Mouse (Mus musculus): ENCODE measurements around the gene Gng8. TPM values are rescaled to one million over a fixed set of nuclear protein-coding genes. Genes with fewer than 3 reads are reported as not detected.

The Gng8 gene
- polyA plus RNA-seq, 1 experiment from 2014 or later: 3.3 TPM

- Histone ChIP-seq H3K36me3 (ENCODE audit: control insufficient read depth, insufficient read depth, low read length) (peaks cover 48% of the 10 kb centered on the region), H3K4me3 (ENCODE audit: low read depth, low read length) (no peak overlapping the region; the same call in 1 of the 2 replicates), H3K4me1 (replicated peaks; ENCODE audit: control insufficient read depth, insufficient read depth, low read length) (peaks cover 38% of the 10 kb centered on the region), H3K27ac (ENCODE audit: low read depth, low read length) (peak overlapping the region; percentile 22; the same call in 1 of the 2 replicates), H3K9ac (ENCODE audit: low read depth, low read length) (no peak overlapping the region), H3K9me3 (ENCODE audit: control insufficient read depth, low read length) (no peaks in the 10 kb centered on the region), H3K4me2 (0 out of 2 replicates have a peak overlapping the region, but pooled peaks have one; percentile 8), H3K27me3 (replicated peaks; ENCODE audit: control insufficient read depth, insufficient read depth, low read length) (no peaks in the 10 kb centered on the region)
- ATAC-seq (replicated peaks; ENCODE audit: low FRiP score) (no peak), DNase-seq (ENCODE audit: low spot score) (no peak)
- WGBS: 70% methylated on average over 13 of the region's 13 CpGs
These were observed 28.0 kb downstream of the Gng8 start for GRCm38 (mm10) chr7:16919395-16920149.

- H3K4me2 ChIP-seq: 0 out of 2 replicates have a peak overlapping the region, but pooled peaks have one; percentile 8
- no peak for ATAC-seq (replicated peaks; ENCODE audit: low FRiP score)
These were observed 28.6 kb downstream of the Gng8 start for GRCm38 (mm10) chr7:16920150-16920579.

GRCm38 (mm10) chr7:16920818-16921791 is 29.5 kb downstream of the Gng8 start:
- no peaks in the 10 kb centered on the region for H3K9me3 ChIP-seq (ENCODE audit: control insufficient read depth, low read length)
- no peaks in the 10 kb centered on the region for H3K27me3 ChIP-seq (replicated peaks; ENCODE audit: control insufficient read depth, insufficient read depth, low read length)
- peak overlapping the region; percentile 45; the same call in 1 of the 2 replicates for H3K27ac ChIP-seq (ENCODE audit: low read depth, low read length)
- H3K36me3 ChIP-seq (ENCODE audit: control insufficient read depth, insufficient read depth, low read length): peaks cover 40% of the 10 kb centered on the region
- 66% methylated on average over 21 of the region's 21 CpGs for WGBS
- no peak for ATAC-seq (replicated peaks; ENCODE audit: low FRiP score)
- H3K4me2 ChIP-seq: peak overlapping the region; percentile 98
- DNase-seq (ENCODE audit: low spot score): no peak
- peak overlapping the region; percentile 96 for H3K4me3 ChIP-seq (ENCODE audit: low read depth, low read length)
- peak overlapping the region; percentile 95 for H3K9ac ChIP-seq (ENCODE audit: low read depth, low read length)
- H3K4me1 ChIP-seq (replicated peaks; ENCODE audit: control insufficient read depth, insufficient read depth, low read length): peaks cover 38% of the 10 kb centered on the region

More at GRCm38 (mm10) chr7:16920150-16920579, 28.6 kb downstream of the Gng8 start:
- H3K4me3 ChIP-seq (ENCODE audit: low read depth, low read length): no peak overlapping the region; the same call in 1 of the 2 replicates
- H3K4me1 ChIP-seq (replicated peaks; ENCODE audit: control insufficient read depth, insufficient read depth, low read length): peaks cover 38% of the 10 kb centered on the region
- H3K9ac ChIP-seq (ENCODE audit: low read depth, low read length): no peak overlapping the region
- H3K27me3 ChIP-seq (replicated peaks; ENCODE audit: control insufficient read depth, insufficient read depth, low read length): no peaks in the 10 kb centered on the region
- no peaks in the 10 kb centered on the region for H3K9me3 ChIP-seq (ENCODE audit: control insufficient read depth, low read length)
- H3K27ac ChIP-seq (ENCODE audit: low read depth, low read length): 0 out of 2 replicates have a peak overlapping the region, but pooled peaks have one; percentile 22
- H3K36me3 ChIP-seq (ENCODE audit: control insufficient read depth, insufficient read depth, low read length): peaks cover 42% of the 10 kb centered on the region
- no peak for DNase-seq (ENCODE audit: low spot score)
- WGBS: 86% methylated on average over 7 of the region's 7 CpGs

DNA sequence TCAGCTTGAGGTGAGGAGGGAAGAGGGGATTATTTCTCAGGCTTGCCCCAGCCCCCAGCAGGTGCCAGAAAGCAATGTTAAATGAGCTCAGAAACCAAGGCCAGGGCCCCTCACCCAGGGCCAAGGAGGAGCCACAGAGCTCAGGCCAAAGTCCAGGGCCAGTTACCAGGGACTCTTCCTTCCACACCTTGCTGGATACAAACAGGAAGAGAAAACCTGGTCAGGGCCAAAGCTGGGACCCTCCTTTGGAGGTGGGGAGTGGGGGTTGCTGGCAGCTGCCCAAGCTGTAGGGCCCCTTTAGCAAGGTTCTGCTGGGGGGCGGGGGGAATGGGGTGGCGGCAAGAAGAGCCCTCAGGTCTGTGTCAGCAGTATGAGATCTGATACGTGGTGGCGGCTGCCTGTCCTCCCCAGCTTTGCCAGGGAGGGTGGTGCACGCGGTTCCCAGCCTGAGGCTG is 30.3 kb downstream of the Gng8 start:
- no peak for ATAC-seq (replicated peaks; ENCODE audit: low FRiP score)
- Histone ChIP-seq H3K9me3 (ENCODE audit: control insufficient read depth, low read length) (no peaks in the 10 kb centered on the region), H3K27me3 (replicated peaks; ENCODE audit: control insufficient read depth, insufficient read depth, low read length) (no peaks in the 10 kb centered on the region), H3K9ac (ENCODE audit: low read depth, low read length) (peak overlapping the region; percentile 95), H3K4me1 (replicated peaks; ENCODE audit: control insufficient read depth, insufficient read depth, low read length) (peaks cover 38% of the 10 kb centered on the region), H3K4me2 (peak overlapping the region; percentile 98), H3K4me3 (ENCODE audit: low read depth, low read length) (peak overlapping the region; percentile 96), H3K27ac (ENCODE audit: low read depth, low read length) (peak overlapping the region; percentile 45; the same call in 1 of the 2 replicates), H3K36me3 (ENCODE audit: control insufficient read depth, insufficient read depth, low read length) (peaks cover 34% of the 10 kb centered on the region)
- 23% methylated on average over 6 of the region's 6 CpGs for WGBS
- DNase-seq (ENCODE audit: low spot score): no peak

- Histone ChIP-seq H3K9me3 (ENCODE audit: control insufficient read depth, low read length) (no peaks in the 10 kb centered on the region), H3K4me1 (replicated peaks; ENCODE audit: control insufficient read depth, insufficient read depth, low read length) (peaks cover 38% of the 10 kb centered on the region), H3K4me2 (peak overlapping the region; percentile 98), H3K4me3 (ENCODE audit: low read depth, low read length) (peak overlapping the region; percentile 96), H3K9ac (ENCODE audit: low read depth, low read length) (peak overlapping the region; percentile 95), H3K36me3 (ENCODE audit: control insufficient read depth, insufficient read depth, low read length) (peaks cover 28% of the 10 kb centered on the region), H3K27ac (ENCODE audit: low read depth, low read length) (peak overlapping the region; percentile 96; the same call in 1 of the 2 replicates), H3K27me3 (replicated peaks; ENCODE audit: control insufficient read depth, insufficient read depth, low read length) (no peaks in the 10 kb centered on the region)
- no peak for DNase-seq (ENCODE audit: low spot score)
- no peak for ATAC-seq (replicated peaks; ENCODE audit: low FRiP score)
- 45% methylated on average over 10 of the region's 10 CpGs for WGBS
These were observed 30.9 kb downstream of the Gng8 start for GRCm38 (mm10) chr7:16922360-16922973.

DNA sequence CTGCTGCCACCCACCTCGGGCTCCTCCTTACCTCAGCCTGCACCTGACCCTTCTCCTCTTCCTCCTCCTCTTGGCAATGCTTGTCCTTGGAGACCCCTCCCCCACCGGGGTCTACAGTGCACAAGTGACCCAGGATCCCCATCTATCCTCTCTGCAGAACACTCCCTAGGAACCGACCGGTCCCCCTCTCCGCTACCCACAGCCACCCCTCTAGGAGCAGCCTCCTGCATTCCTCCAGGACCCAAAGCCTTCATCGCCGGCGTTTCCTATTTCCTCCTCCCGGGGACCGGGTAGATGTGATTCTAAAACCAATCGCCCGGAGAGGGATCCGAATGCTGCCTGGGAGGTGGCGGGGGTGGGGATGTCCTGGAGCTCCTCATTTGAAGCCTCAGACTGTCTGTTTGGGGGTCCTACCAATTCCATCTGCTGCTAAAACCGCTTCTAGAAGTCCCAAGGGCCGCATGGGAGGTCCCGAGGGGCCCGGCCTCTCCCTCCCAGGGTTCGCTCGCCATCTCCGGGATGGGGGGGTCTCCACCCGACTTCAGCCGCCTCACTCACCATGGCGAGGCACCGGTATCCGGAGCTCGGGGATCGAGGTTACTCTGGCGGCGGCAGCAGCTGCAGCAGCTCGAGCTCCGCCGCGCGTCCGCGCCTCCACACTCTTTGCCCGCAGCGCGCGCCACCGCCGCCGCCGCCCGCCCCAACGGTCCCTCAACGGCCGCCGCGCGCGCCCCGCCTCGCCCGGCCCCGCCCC is 31.9 kb downstream of the Gng8 start:
- H3K4me1 ChIP-seq (replicated peaks; ENCODE audit: control insufficient read depth, insufficient read depth, low read length): peaks cover 38% of the 10 kb centered on the region
- ATAC-seq (replicated peaks; ENCODE audit: low FRiP score): no peak

GRCm38 (mm10) chr7:16924037-16924834 is 32.6 kb downstream of the Gng8 start, which contains the start of gene Calm3:
TSS of gene Calm3 (minus strand) at chr7:16924114.
- DNase-seq (ENCODE audit: low spot score): peak; percentile 99
- no peaks in the 10 kb centered on the region for H3K27me3 ChIP-seq (replicated peaks; ENCODE audit: control insufficient read depth, insufficient read depth, low read length)
- H3K4me2 ChIP-seq: peak within 1 kb of the TSS; percentile 98
- H3K9me3 ChIP-seq (ENCODE audit: control insufficient read depth, low read length): no peaks in the 10 kb centered on the region
- H3K4me1 ChIP-seq (replicated peaks; ENCODE audit: control insufficient read depth, insufficient read depth, low read length): peaks cover 34% of the 10 kb centered on the region
- peak within 1 kb of the TSS; percentile 96 for H3K27ac ChIP-seq (ENCODE audit: low read depth, low read length)
- ATAC-seq (replicated peaks; ENCODE audit: low FRiP score): peak; percentile 87
- H3K36me3 ChIP-seq (ENCODE audit: control insufficient read depth, insufficient read depth, low read length): peaks cover 14% of the 10 kb centered on the region
- H3K9ac ChIP-seq (ENCODE audit: low read depth, low read length): peak within 1 kb of the TSS; percentile 95
- H3K4me3 ChIP-seq (ENCODE audit: low read depth, low read length): peak within 1 kb of the TSS; percentile 96
- WGBS: under 1% methylated on average over 64 of the region's 64 CpGs

More for the DNA sequence above, 31.9 kb downstream of the Gng8 start:
- peak overlapping the region; percentile 96 for H3K27ac ChIP-seq (ENCODE audit: low read depth, low read length)
- DNase-seq (ENCODE audit: low spot score): no peak
- no peaks in the 10 kb centered on the region for H3K9me3 ChIP-seq (ENCODE audit: control insufficient read depth, low read length)
- H3K9ac ChIP-seq (ENCODE audit: low read depth, low read length): peak overlapping the region; percentile 95
- H3K4me3 ChIP-seq (ENCODE audit: low read depth, low read length): peak overlapping the region; percentile 96
- no peaks in the 10 kb centered on the region for H3K27me3 ChIP-seq (replicated peaks; ENCODE audit: control insufficient read depth, insufficient read depth, low read length)
- under 1% methylated on average over 55 of the region's 57 CpGs for WGBS
- H3K4me2 ChIP-seq: peak overlapping the region; percentile 98
- peaks cover 19% of the 10 kb centered on the region for H3K36me3 ChIP-seq (ENCODE audit: control insufficient read depth, insufficient read depth, low read length)
